In genomic region chr2:27428071-27428470, GRCm38 (mm10) we compare ENCODE assay signal across 8 mouse cellular contexts. TPM values are rescaled to one million over a fixed set of nuclear protein-coding genes. Genes with fewer than 3 reads are reported as not detected.
A peak's percentile ranks its signal among the peaks of the same experiment; 100 is the strongest.
DNase-seq lines count a peak whose midpoint lies in the region; ATAC-seq and TF ChIP-seq lines count a peak whose summit lies in the region.

No protein-coding gene starts in this region.

- peak; percentile 99 for TF ChIP-seq CTCF in cortical plate, adult 2 months (IDR thresholded peaks at IDR 0.05; ENCODE audit: extremely low read depth, insufficient read depth, low read length)

- 0 out of 2 replicates have a peak, but pooled peaks cover 1% of the 10 kb centered on the region for H3K4me1 ChIP-seq in cortical plate, adult 2 months (ENCODE audit: control insufficient read depth, insufficient read depth, low read length)
- peaks cover 35% of the 10 kb centered on the region for H3K4me1 ChIP-seq in limb, embryonic 12.5 days (replicated peaks)

- no peak for TF ChIP-seq POLR2A in cortical plate, adult 2 months (IDR thresholded peaks at IDR 0.05; ENCODE audit: extremely low read depth, insufficient read depth, low read length)

- no peak overlapping the region for H3K4me3 ChIP-seq in cortical plate, adult 2 months (ENCODE audit: insufficient read depth, low read length)
- no peak overlapping the region for H3K4me3 ChIP-seq in limb, embryonic 12.5 days (replicated peaks)

- H3K4me2 ChIP-seq in limb, embryonic 12.5 days: 0 out of 2 replicates have a peak overlapping the region, but pooled peaks have one; percentile 99

- DNase-seq in ovary, postnatal 10 days (ENCODE audit: low spot score): peak; percentile 75
- no peak for DNase-seq in ovary, adult 18-20 months (ENCODE audit: low spot score)
- DNase-seq in gastrocnemius, postnatal 10 days: peak; percentile 88
- DNase-seq in kidney, adult 8-10 months: peak; percentile 67 to 87
- peak; percentile 80 to 94 for DNase-seq in spleen, postnatal 4 days (ENCODE audit: low spot score in 2 of 2)

- no peaks in the 10 kb centered on the region for H3K36me3 ChIP-seq in limb, embryonic 12.5 days

- ATAC-seq in limb, embryonic 12.5 days (ENCODE audit: insufficient number of reproducible peaks, insufficient read depth, low FRiP score, low TSS enrichment, low read depth): no peak
- ATAC-seq in monocyte, adult 5-6 weeks (replicated peaks; ENCODE audit: insufficient number of reproducible peaks, low FRiP score, low TSS enrichment, poor library complexity, severe bottlenecking): peak; percentile 59

- no peak overlapping the region for H3K27ac ChIP-seq in cortical plate, adult 2 months (ENCODE audit: insufficient read depth, low read length)
- 0 out of 2 replicates have a peak overlapping the region, but pooled peaks have one; percentile 7 for H3K27ac ChIP-seq in limb, embryonic 12.5 days

- H3K9me3 ChIP-seq in limb, embryonic 12.5 days: no peaks in the 10 kb centered on the region

- H3K9ac ChIP-seq in limb, embryonic 12.5 days (replicated peaks): no peak overlapping the region

- under 1% methylated on average over 4 of the region's 4 CpGs for WGBS in limb, embryonic 12.5 days

- H3K27me3 ChIP-seq in limb, embryonic 12.5 days: no peaks in the 10 kb centered on the region

RNA-seq across cellular contexts. Expression of gene Vav2, which starts 1.2 kb away (rescaled TPM):
- polyA plus RNA-seq in cortical plate, adult 2 months (2012; rRNA removed): 10.4 and 11.0 TPM in 2 replicates
- total RNA-seq in gastrocnemius, postnatal 10 days (2021): 1 to 10 TPM; 5.6 to 8.9 TPM
- polyA plus RNA-seq in limb, embryonic 12.5 days (2016; fragmentation: Nextera tagmentation; extraction: Ambion mirVana): 8.0 and 8.5 TPM in 2 replicates
- total RNA-seq in monocyte, adult 5-6 weeks (2017): 17.7 to 18.3 TPM (median 18.0 TPM) in 3 replicates

RNA-seq across cellular contexts. Expression of gene Brd3os, which starts 14.1 kb away (rescaled TPM):
- 48.0 and 48.2 TPM in 2 replicates for polyA plus RNA-seq in cortical plate, adult 2 months (2012; rRNA removed)
- total RNA-seq in gastrocnemius, postnatal 10 days (2021): 1 to 10 TPM in 1 of 2 experiments, under 1 TPM in 1; 0.94 to 1.6 TPM
- polyA plus RNA-seq in limb, embryonic 12.5 days (2016; fragmentation: Nextera tagmentation; extraction: Ambion mirVana): 10.7 and 11.5 TPM in 2 replicates
- 2.2 TPM in 1 of 3 replicates, not detected in the others for total RNA-seq in monocyte, adult 5-6 weeks (2017)
